Mouse (Mus musculus) natural killer cell, adult 2 months (primary cell): Measurements from ENCODE around the gene Zbed3.

ENCODE experiments used
- DNase-seq, 2 experiments: peaks; one replicate each; pipeline ENCODE4 v3.0.0; 2022; ENCODE audit warnings: low spot score in 2 of 2

Zbed3 gene

GRCm38 (mm10) chr13:95323400-95323799 lies at the start of gene Zbed3:
Gene Zbed3 (plus strand): TSS chr13:95323612.
- DNase-seq, result no peak

- no peak for DNase-seq
These were observed 44.9 kb upstream of the Zbed3 start for GRCm38 (mm10) chr13:95278426-95279025.

- no peak for DNase-seq
These were observed 41.4 kb upstream of the Zbed3 start for GRCm38 (mm10) chr13:95281740-95282673.

GRCm38 (mm10) chr13:95286989-95287388 lies 36.4 kb upstream of the Zbed3 start:
- DNase-seq, result peak in 1 of 2 experiments; percentile 6

GRCm38 (mm10) chr13:95288027-95288426 lies 35.4 kb upstream of the Zbed3 start:
- no peak for DNase-seq

- no peak for DNase-seq
These were observed 31.4 kb upstream of the Zbed3 start for GRCm38 (mm10) chr13:95291983-95292382.

GRCm38 (mm10) chr13:95299956-95300355 lies 23.5 kb upstream of the Zbed3 start:
- DNase-seq, result no peak

GRCm38 (mm10) chr13:95306596-95306995 lies 16.8 kb upstream of the Zbed3 start:
- no peak for DNase-seq

GRCm38 (mm10) chr13:95307100-95307655 lies 16.2 kb upstream of the Zbed3 start:
- no peak for DNase-seq

GRCm38 (mm10) chr13:95312016-95312415 lies 11.4 kb upstream of the Zbed3 start:
- DNase-seq, result no peak

- no peak for DNase-seq
These were observed 4.3 kb upstream of the Zbed3 start for GRCm38 (mm10) chr13:95319153-95319552.

- no peak for DNase-seq
These were observed 3.0 kb upstream of the Zbed3 start for GRCm38 (mm10) chr13:95320451-95320850.

- peak; percentile 39 to 61 for DNase-seq
These were observed 676 bp downstream of the Zbed3 start for GRCm38 (mm10) chr13:95323950-95324625.

- DNase-seq, result peak in 1 of 2 experiments; percentile 12
These were observed 1.2 kb downstream of the Zbed3 start for GRCm38 (mm10) chr13:95324626-95325079.

- DNase-seq, result peak; percentile 57 to 60
These were observed 1.9 kb downstream of the Zbed3 start for GRCm38 (mm10) chr13:95325080-95325906.

GRCm38 (mm10) chr13:95325907-95326550 lies 2.6 kb downstream of the Zbed3 start:
- no peak for DNase-seq

GRCm38 (mm10) chr13:95326611-95327344 lies 3.4 kb downstream of the Zbed3 start:
- no peak for DNase-seq

GRCm38 (mm10) chr13:95327345-95327741 lies 3.9 kb downstream of the Zbed3 start:
- DNase-seq, result no peak

GRCm38 (mm10) chr13:95328767-95329166 lies 5.4 kb downstream of the Zbed3 start:
- no peak for DNase-seq

GRCm38 (mm10) chr13:95330507-95330906 lies 7.1 kb downstream of the Zbed3 start:
- DNase-seq, result no peak
